Mouse (Mus musculus): ENCODE results near the gene E130308A19Rik. TPM values are rescaled to one million over a fixed set of nuclear protein-coding genes. Genes with fewer than 3 reads are reported as not detected.

The E130308A19Rik gene
- polyA plus RNA-seq, 1 experiment from 2014 or later, result 37.3 TPM

- Histone ChIP-seq H3K27me3 (replicated peaks; ENCODE audit: control insufficient read depth, insufficient read depth, low read length) (no peaks in the 10 kb centered on the region), H3K4me2 (ENCODE audit: low read length) (no peak overlapping the region), H3K36me3 (ENCODE audit: control insufficient read depth, insufficient read depth, low read length) (no peaks in the 10 kb centered on the region), H3K4me3 (ENCODE audit: low read length) (no peak overlapping the region), H3K4me1 (ENCODE audit: control insufficient read depth, insufficient read depth, low read depth, low read length) (peaks cover 2% of the 10 kb centered on the region; the same call in 1 of the 2 replicates), H3K9me3 (ENCODE audit: control insufficient read depth, low read length) (no peaks in the 10 kb centered on the region), H3K9ac (ENCODE audit: low read depth, low read length) (no peak overlapping the region), H3K27ac (ENCODE audit: low read depth, low read length) (no peak overlapping the region)
- WGBS, result 89% methylated on average over 1 of the region's 1 CpGs
- ATAC-seq, result no peak
Observed at GRCm38 (mm10) chr4:59669131-59669530, 43.1 kb downstream of the E130308A19Rik start.

GRCm38 (mm10) chr4:59670015-59670414, 44.0 kb downstream of the E130308A19Rik start:
- Histone ChIP-seq H3K4me2 (ENCODE audit: low read length) (no peak overlapping the region), H3K4me1 (ENCODE audit: control insufficient read depth, insufficient read depth, low read depth, low read length) (peaks cover 2% of the 10 kb centered on the region; the same call in 1 of the 2 replicates), H3K27me3 (replicated peaks; ENCODE audit: control insufficient read depth, insufficient read depth, low read length) (no peaks in the 10 kb centered on the region), H3K36me3 (ENCODE audit: control insufficient read depth, insufficient read depth, low read length) (no peaks in the 10 kb centered on the region), H3K9ac (ENCODE audit: low read depth, low read length) (no peak overlapping the region), H3K4me3 (ENCODE audit: low read length) (no peak overlapping the region), H3K9me3 (ENCODE audit: control insufficient read depth, low read length) (no peaks in the 10 kb centered on the region), H3K27ac (ENCODE audit: low read depth, low read length) (no peak overlapping the region)
- WGBS, result 75% methylated on average over 2 of the region's 2 CpGs
- no peak for ATAC-seq

DNA sequence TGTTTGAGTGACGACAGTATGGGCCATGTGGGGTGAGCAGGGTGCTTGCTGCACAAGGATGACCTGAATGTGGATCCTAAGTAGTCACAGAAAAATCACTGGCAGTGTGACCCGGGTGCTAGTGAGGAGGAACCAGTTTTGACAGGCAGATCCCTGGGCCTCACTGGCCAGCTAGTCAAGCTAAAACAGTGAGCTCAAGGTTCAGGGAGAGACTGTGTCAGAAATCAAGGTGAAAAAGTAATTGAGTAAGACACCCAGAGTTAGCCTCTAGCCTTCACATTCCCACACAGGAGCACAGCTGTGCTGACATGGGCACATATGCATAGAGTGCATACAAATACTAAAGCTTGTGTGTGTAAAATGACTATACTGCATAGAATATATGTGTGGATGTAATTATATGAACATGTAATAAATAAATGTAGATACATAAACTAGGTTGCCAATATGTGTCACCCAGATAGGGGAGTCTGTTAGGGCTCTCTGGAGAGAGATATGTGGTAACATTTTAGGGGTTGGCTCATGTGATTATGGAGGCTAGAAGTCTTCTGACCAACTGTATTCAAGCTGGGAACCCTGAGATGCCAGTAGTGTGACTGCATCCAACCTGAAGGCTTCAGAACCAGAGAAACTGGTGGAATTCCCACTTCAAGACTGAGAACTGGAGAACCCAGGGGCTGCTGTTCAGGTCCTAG, 47.6 kb downstream of the E130308A19Rik start:
- no peak overlapping the region for H3K4me2 ChIP-seq (ENCODE audit: low read length)
- no peak overlapping the region for H3K9ac ChIP-seq (ENCODE audit: low read depth, low read length)
- no peaks in the 10 kb centered on the region for H3K27me3 ChIP-seq (replicated peaks; ENCODE audit: control insufficient read depth, insufficient read depth, low read length)
- ATAC-seq, result no peak
- H3K36me3 ChIP-seq (ENCODE audit: control insufficient read depth, insufficient read depth, low read length), result no peaks in the 10 kb centered on the region
- no peak overlapping the region for H3K27ac ChIP-seq (ENCODE audit: low read depth, low read length)
- no peaks in the 10 kb centered on the region for H3K9me3 ChIP-seq (ENCODE audit: control insufficient read depth, low read length)
- no peak overlapping the region for H3K4me3 ChIP-seq (ENCODE audit: low read length)
- peaks cover 2% of the 10 kb centered on the region; the same call in 1 of the 2 replicates for H3K4me1 ChIP-seq (ENCODE audit: control insufficient read depth, insufficient read depth, low read depth, low read length)
- 83% methylated on average over 2 of the region's 2 CpGs for WGBS

DNA sequence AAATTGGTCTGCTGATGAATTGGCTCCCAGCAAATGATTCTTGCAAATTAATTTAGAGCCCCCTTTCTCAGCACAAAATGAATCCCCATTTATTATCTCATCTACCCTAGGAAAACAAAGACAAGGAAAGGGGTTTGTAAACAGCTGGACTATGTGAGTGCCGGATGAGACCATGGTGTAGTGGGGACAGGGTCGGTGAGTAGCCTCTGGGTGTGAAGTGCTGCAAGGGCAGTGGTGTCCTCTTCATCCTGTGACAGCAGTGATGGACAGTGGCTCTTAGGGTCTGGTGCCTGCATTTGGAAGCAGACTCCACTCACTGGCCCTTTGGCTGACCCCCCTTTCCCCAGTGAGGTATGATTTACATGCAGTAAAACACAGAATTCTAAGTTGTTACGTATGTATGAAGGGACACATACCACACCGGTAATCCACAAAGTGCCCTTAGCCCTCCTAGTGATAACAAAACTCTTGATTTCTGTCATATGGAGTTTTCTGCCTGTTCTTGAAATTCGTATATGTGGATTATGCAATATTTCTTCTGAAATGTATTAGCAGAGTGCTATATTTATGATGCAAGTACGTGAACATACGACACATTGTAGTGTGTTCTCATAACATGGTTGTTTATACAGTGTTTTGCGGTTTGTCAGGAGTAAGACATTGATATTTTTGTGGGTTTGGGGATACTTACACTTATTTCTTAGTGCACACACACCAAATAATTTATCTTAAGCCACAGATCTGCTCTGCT, 49.1 kb downstream of the E130308A19Rik start:
- Histone ChIP-seq H3K27ac (ENCODE audit: low read depth, low read length) (no peak overlapping the region), H3K36me3 (ENCODE audit: control insufficient read depth, insufficient read depth, low read length) (no peaks in the 10 kb centered on the region), H3K4me3 (ENCODE audit: low read length) (no peak overlapping the region), H3K4me2 (ENCODE audit: low read length) (no peak overlapping the region), H3K9me3 (ENCODE audit: control insufficient read depth, low read length) (no peaks in the 10 kb centered on the region), H3K9ac (ENCODE audit: low read depth, low read length) (no peak overlapping the region), H3K27me3 (replicated peaks; ENCODE audit: control insufficient read depth, insufficient read depth, low read length) (no peaks in the 10 kb centered on the region), H3K4me1 (ENCODE audit: control insufficient read depth, insufficient read depth, low read depth, low read length) (no peaks in the 10 kb centered on the region; the same call in 1 of the 2 replicates)
- WGBS, result 73% methylated on average over 8 of the region's 8 CpGs
- no peak for ATAC-seq

GRCm38 (mm10) chr4:59675699-59676098, 49.7 kb downstream of the E130308A19Rik start:
- ATAC-seq, result no peak
- WGBS, result 54% methylated on average over 3 of the region's 3 CpGs
- Histone ChIP-seq H3K9ac (ENCODE audit: low read depth, low read length) (no peak overlapping the region), H3K27ac (ENCODE audit: low read depth, low read length) (no peak overlapping the region), H3K4me3 (ENCODE audit: low read length) (no peak overlapping the region), H3K9me3 (ENCODE audit: control insufficient read depth, low read length) (no peaks in the 10 kb centered on the region), H3K27me3 (replicated peaks; ENCODE audit: control insufficient read depth, insufficient read depth, low read length) (no peaks in the 10 kb centered on the region), H3K36me3 (ENCODE audit: control insufficient read depth, insufficient read depth, low read length) (no peaks in the 10 kb centered on the region), H3K4me1 (ENCODE audit: control insufficient read depth, insufficient read depth, low read depth, low read length) (no peaks in the 10 kb centered on the region; the same call in none of the 2 replicates), H3K4me2 (ENCODE audit: low read length) (no peak overlapping the region)

- Histone ChIP-seq H3K4me3 (ENCODE audit: low read length) (no peak overlapping the region), H3K36me3 (ENCODE audit: control insufficient read depth, insufficient read depth, low read length) (no peaks in the 10 kb centered on the region), H3K9me3 (ENCODE audit: control insufficient read depth, low read length) (no peaks in the 10 kb centered on the region), H3K4me1 (ENCODE audit: control insufficient read depth, insufficient read depth, low read depth, low read length) (no peaks in the 10 kb centered on the region; the same call in 1 of the 2 replicates), H3K27me3 (replicated peaks; ENCODE audit: control insufficient read depth, insufficient read depth, low read length) (no peaks in the 10 kb centered on the region), H3K27ac (ENCODE audit: low read depth, low read length) (no peak overlapping the region), H3K4me2 (ENCODE audit: low read length) (no peak overlapping the region), H3K9ac (ENCODE audit: low read depth, low read length) (no peak overlapping the region)
- no peak for ATAC-seq
- WGBS, result 100% methylated on average over 1 of the region's 1 CpGs
Observed at GRCm38 (mm10) chr4:59681383-59681782, 55.4 kb downstream of the E130308A19Rik start.

DNA sequence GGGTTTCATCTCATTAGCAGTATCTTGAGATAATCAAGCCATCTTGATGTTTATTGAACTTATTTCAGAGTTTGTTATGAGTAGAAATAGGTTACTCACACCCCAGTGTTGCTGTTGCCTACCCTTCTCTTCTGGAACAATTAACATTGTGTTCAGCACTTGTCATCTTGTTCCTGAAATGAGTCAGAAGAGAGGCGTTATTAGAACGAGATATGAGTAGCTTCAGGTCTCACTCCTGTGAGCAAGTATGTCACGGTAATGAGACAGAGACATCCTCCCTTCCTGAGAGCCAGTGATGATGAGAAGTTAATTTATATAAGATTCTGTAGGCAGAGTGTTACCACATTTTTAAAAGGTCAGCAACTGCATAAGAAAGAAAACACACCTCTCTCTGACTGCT, 56.5 kb downstream of the E130308A19Rik start:
- Histone ChIP-seq H3K27ac (ENCODE audit: low read depth, low read length) (no peak overlapping the region), H3K4me2 (ENCODE audit: low read length) (no peak overlapping the region), H3K36me3 (ENCODE audit: control insufficient read depth, insufficient read depth, low read length) (no peaks in the 10 kb centered on the region), H3K9me3 (ENCODE audit: control insufficient read depth, low read length) (no peaks in the 10 kb centered on the region), H3K4me1 (ENCODE audit: control insufficient read depth, insufficient read depth, low read depth, low read length) (no peaks in the 10 kb centered on the region; the same call in 1 of the 2 replicates), H3K27me3 (replicated peaks; ENCODE audit: control insufficient read depth, insufficient read depth, low read length) (no peaks in the 10 kb centered on the region), H3K9ac (ENCODE audit: low read depth, low read length) (no peak overlapping the region), H3K4me3 (ENCODE audit: low read length) (no peak overlapping the region)
- 73% methylated on average over 3 of the region's 3 CpGs for WGBS
- no peak for ATAC-seq

DNA sequence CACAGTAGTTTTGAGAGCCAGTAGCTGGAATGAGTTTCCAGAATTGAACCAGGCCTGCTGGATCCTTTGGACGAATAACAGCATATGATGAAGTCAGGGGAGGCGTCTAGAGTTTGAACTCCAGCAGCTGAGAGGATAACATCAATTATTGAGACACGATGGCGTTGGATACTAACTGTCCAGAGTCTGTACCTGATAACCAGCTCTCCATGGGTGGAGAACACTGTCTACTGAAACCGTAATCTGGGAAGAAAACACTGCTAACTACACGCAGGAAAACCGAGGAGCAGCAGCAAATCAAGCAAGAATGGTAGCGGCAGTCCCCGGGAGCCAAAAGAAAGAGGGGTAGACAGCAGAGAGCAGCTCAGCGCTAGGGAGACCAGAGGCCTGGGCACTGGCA, 56.9 kb downstream of the E130308A19Rik start:
- Histone ChIP-seq H3K4me3 (ENCODE audit: low read length) (no peak overlapping the region), H3K9ac (ENCODE audit: low read depth, low read length) (no peak overlapping the region), H3K27me3 (replicated peaks; ENCODE audit: control insufficient read depth, insufficient read depth, low read length) (no peaks in the 10 kb centered on the region), H3K4me1 (ENCODE audit: control insufficient read depth, insufficient read depth, low read depth, low read length) (no peaks in the 10 kb centered on the region; the same call in 1 of the 2 replicates), H3K4me2 (ENCODE audit: low read length) (no peak overlapping the region), H3K36me3 (ENCODE audit: control insufficient read depth, insufficient read depth, low read length) (no peaks in the 10 kb centered on the region), H3K9me3 (ENCODE audit: control insufficient read depth, low read length) (no peaks in the 10 kb centered on the region), H3K27ac (ENCODE audit: low read depth, low read length) (no peak overlapping the region)
- no peak for ATAC-seq
- WGBS, result 75% methylated on average over 10 of the region's 10 CpGs

- Histone ChIP-seq H3K27ac (ENCODE audit: low read depth, low read length) (no peak overlapping the region), H3K9me3 (ENCODE audit: control insufficient read depth, low read length) (no peaks in the 10 kb centered on the region), H3K4me2 (ENCODE audit: low read length) (no peak overlapping the region), H3K4me3 (ENCODE audit: low read length) (no peak overlapping the region), H3K4me1 (ENCODE audit: control insufficient read depth, insufficient read depth, low read depth, low read length) (no peaks in the 10 kb centered on the region; the same call in 1 of the 2 replicates), H3K27me3 (replicated peaks; ENCODE audit: control insufficient read depth, insufficient read depth, low read length) (no peaks in the 10 kb centered on the region), H3K9ac (ENCODE audit: low read depth, low read length) (no peak overlapping the region), H3K36me3 (ENCODE audit: control insufficient read depth, insufficient read depth, low read length) (no peaks in the 10 kb centered on the region)
- no peak for ATAC-seq
- 64% methylated on average over 4 of the region's 4 CpGs for WGBS
Observed at GRCm38 (mm10) chr4:59684306-59684705, 58.3 kb downstream of the E130308A19Rik start.

Measured in hindbrain, embryonic 16.5 days (tissue).